Mouse (Mus musculus) brain, embryonic 14.5 days (tissue): ENCODE results near the gene Disp2. TPM values are rescaled to one million over a fixed set of nuclear protein-coding genes. Genes with fewer than 3 reads are reported as not detected.

Experiments
- DNase-seq: peaks from one replicate; pipeline ENCODE4 v3.0.0-alpha.2; 2011; ENCODE audit warnings: low read depth
- CTCF ChIP-seq: fragments of 200-500 bp; IDR thresholded peaks from 2 replicates; pipeline ENCODE4 v1.5.1; 2012; ENCODE audit warnings: inconsistent platforms, mild to moderate bottlenecking, moderate library complexity, borderline replicate concordance; ENCODE audit not compliant: insufficient read depth, insufficient read length; ENCODE audit errors: extremely low read depth
- POLR2A ChIP-seq: fragments of 200-500 bp; IDR thresholded peaks from 2 replicates; pipeline ENCODE4 v1.6.1; 2012; ENCODE audit warnings: mild to moderate bottlenecking, inconsistent platforms, borderline replicate concordance; ENCODE audit not compliant: poor library complexity, insufficient read depth, insufficient read length, severe bottlenecking; ENCODE audit errors: extremely low read depth
- polyA plus RNA-seq: library from polyadenylated mRNA; depleted of rRNA; stranded (reverse); fragments of >200 nt; gene quantifications from 2 replicates; pipeline ENCODE4 v1.2.3, GENCODE M21; 2012

Disp2 gene
- polyA plus RNA-seq, 1 experiment: 108 TPM

- TF ChIP-seq CTCF (no peak), POLR2A (no peak)
- DNase-seq: peak; percentile 75
These were observed 32.1 kb upstream of the Disp2 start for GRCm38 (mm10) chr2:118747301-118747960.

GRCm38 (mm10) chr2:118749341-118749884, 30.1 kb upstream of the Disp2 start:
- TF ChIP-seq POLR2A (no peak), CTCF (no peak)
- peak; percentile 57 for DNase-seq

DNA sequence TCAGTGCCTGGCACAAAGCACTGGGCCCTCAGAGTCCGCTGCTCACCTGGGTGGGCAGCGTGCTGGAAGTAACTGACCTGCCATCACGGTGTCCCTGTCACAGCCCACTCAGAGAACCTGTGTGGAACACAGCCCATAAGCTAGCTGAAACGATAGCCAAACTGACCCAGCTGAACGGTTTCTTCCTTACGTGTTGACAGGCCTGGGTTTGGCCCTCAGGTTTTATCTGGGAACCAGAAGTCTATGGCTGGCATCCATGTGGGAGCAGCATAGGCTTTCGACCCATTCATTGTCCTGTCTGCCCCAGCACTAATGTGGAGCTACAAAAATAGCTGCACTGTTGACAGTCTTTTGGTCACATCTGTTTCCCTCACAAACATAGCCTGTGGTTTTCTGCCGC, 29.0 kb upstream of the Disp2 start:
- no peak for DNase-seq

GRCm38 (mm10) chr2:118751896-118752791, 27.4 kb upstream of the Disp2 start:
- TF ChIP-seq CTCF: no peak
- TF ChIP-seq POLR2A: no peak

More for the DNA sequence above, 29.0 kb upstream of the Disp2 start:
- TF ChIP-seq POLR2A: no peak
- TF ChIP-seq CTCF: no peak

DNA sequence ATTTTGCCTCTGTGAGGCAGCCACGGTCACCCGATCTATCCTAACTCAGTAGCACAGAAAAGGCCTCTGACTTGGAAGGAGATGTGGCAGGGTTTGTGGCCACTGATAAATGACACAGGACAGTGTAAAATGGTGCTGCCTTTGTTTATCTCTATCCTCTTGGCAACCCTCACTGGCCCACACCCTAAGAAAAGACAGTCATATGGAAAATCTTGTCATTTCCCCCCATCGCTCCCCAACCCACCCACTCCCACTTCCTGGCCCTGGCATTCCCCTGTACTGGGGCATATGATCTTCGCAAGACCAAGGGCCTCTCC, 26.8 kb upstream of the Disp2 start:
- TF ChIP-seq CTCF: no peak
- no peak for TF ChIP-seq POLR2A
- no peak for DNase-seq

More at GRCm38 (mm10) chr2:118751896-118752791, 27.4 kb upstream of the Disp2 start:
- DNase-seq: peak; percentile 40

GRCm38 (mm10) chr2:118754143-118754542, 25.4 kb upstream of the Disp2 start:
- TF ChIP-seq POLR2A (no peak), CTCF (no peak)
- DNase-seq: no peak

DNA sequence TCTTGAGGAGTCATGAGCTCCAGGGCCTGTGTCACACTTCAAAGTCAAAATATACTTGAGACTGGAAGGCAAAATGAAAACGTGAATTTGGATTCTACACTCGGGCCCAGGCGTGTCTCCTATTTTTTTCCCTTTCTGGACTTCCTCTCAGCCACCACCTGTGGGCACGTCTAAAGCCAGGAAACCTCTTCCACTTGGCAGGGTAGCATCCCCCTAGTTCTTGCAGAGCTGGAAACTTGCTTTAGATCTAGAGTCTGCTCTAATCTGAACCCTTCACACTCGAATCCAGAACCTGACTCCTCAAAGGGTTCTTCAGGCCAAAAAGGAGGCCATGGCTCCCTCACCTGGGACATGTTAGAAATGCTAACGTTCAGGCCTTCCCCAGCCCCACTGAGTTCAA, 24.1 kb upstream of the Disp2 start:
- TF ChIP-seq POLR2A (no peak), CTCF (no peak)
- no peak for DNase-seq

GRCm38 (mm10) chr2:118756103-118756502, 23.4 kb upstream of the Disp2 start:
- no peak for TF ChIP-seq POLR2A
- no peak for TF ChIP-seq CTCF
- DNase-seq: no peak

- DNase-seq: peak; percentile 85
- TF ChIP-seq CTCF: peak; percentile 80
- no peak for TF ChIP-seq POLR2A
These were observed 19.7 kb upstream of the Disp2 start for GRCm38 (mm10) chr2:118759828-118760227.

DNA sequence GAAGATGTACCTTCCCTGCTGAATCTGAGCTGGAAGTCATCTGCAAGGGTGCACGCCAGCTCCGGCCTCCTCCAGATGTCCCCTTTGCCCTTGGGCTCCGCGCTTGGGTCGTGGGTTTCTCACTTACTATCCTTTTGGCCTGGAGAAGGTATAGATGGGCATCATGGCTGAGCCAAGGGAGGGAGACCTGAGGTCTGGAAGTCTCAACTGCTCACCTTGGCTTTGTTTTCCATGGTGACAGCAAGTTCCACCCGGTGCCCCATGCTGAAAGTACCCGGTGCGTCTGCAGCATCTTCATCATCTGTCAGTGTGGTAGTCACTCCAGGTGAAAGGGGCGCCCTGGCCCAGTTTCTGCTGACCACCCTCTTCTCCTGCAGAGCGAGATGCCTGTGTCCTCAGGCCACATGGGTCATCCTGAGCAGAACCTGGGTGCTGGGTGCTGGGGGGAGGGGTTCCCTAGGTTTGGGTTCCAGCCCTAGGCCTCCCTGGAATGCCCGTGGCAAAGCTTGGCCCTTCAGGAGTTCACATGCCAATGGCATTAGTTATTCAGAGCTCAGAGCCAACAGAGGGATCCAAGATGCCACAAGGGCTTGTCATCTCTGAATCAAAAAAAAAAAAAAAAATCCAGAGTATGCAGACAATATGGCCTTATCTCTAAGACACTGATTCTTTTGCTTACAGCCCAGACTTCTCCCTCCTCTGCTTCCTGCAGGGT, 19.1 kb upstream of the Disp2 start:
- DNase-seq: no peak

DNA sequence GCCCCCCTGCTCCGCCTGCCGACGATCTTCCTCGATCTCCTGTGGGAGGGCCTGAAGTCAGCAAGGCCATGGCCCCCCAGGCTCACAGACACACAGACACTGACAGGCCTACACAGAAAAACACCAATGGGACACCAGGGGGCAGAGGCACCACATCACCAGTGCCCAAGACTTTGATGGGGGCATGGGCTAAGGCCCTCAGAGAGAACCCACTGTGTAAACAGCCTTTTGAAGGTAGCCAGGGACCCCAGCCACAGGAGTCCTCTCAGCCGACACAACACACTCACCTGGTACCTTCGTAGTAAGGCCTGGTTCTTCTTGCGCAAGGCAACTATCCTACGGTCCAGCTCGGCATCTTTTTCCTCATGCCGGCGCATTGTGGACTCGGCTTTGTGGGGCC, 18.2 kb upstream of the Disp2 start:
- peak; percentile 29 for DNase-seq
- TF ChIP-seq CTCF (peak; percentile 16; the same call in 1 of the 2 replicates), POLR2A (no peak)

More for the DNA sequence above, 19.1 kb upstream of the Disp2 start:
- TF ChIP-seq CTCF (no peak), POLR2A (no peak)
